Mouse (Mus musculus) CH12.LX (cell line): ENCODE results near the gene Klri1. TPM values are rescaled to one million over a fixed set of nuclear protein-coding genes. Genes with fewer than 3 reads are reported as not detected.

Experiments
- DNase-seq: peaks from one replicate; pipeline ENCODE4 v3.0.0-alpha.2; 2013; ENCODE audit errors: extremely low read depth
- H3K27ac ChIP-seq: 2 replicates; pipeline ENCODE4 v1.5.1; 2012; ENCODE audit warnings: low read depth, mild to moderate bottlenecking, control low read depth, moderate library complexity; ENCODE audit not compliant: insufficient read depth
- H3K27me3 ChIP-seq: replicated peaks from 2 replicates; pipeline ENCODE3; 2012; ENCODE audit warnings: inconsistent platforms
- H3K36me3 ChIP-seq, 2 experiments: replicated peaks in 1 of 2; 2 replicates each; pipeline versions ENCODE3 to v1.6.1; 2012; ENCODE audit warnings: inconsistent platforms in 1 of 2, low read length in 1 of 2, mild to moderate bottlenecking in 1 of 2, mixed read lengths in 1 of 2, moderate library complexity in 1 of 2; ENCODE audit not compliant: control insufficient read depth in 1 of 2, insufficient read depth in 1 of 2
- H3K4me1 ChIP-seq, 2 experiments: 2 replicates each; pipeline ENCODE4 v1.6.1; 2012; ENCODE audit warnings: inconsistent platforms in 1 of 2, moderate library complexity in 1 of 2; ENCODE audit not compliant: insufficient read depth in 2 of 2, control insufficient read depth in 1 of 2
- H3K4me2 ChIP-seq: 2 replicates; pipeline ENCODE4 v1.6.1; 2012; ENCODE audit warnings: low read depth, mild to moderate bottlenecking, control low read depth; ENCODE audit not compliant: poor library complexity, insufficient read depth, severe bottlenecking
- H3K4me3 ChIP-seq, 3 experiments: fragments of 150-350 bp in 1 of 3; sonication (generic) in 1 of 3; replicated peaks in 1 of 3; 2 replicates each; pipeline versions ENCODE3 to v1.5.1; 2011 to 2012; ENCODE audit warnings: low read depth in 2 of 3, low read length in 2 of 3, mild to moderate bottlenecking in 2 of 3, moderate library complexity in 2 of 3, control low read depth in 1 of 3, improper control_type of control experiment in 1 of 3, inconsistent platforms in 1 of 3, mixed read lengths in 1 of 3; ENCODE audit not compliant: poor library complexity in 1 of 3
- H3K79me2 ChIP-seq: replicated peaks from 2 replicates; pipeline ENCODE4 v1.6.1; 2012; ENCODE audit warnings: mild to moderate bottlenecking, moderate library complexity; ENCODE audit not compliant: control insufficient read depth, poor library complexity, insufficient read depth, severe bottlenecking; ENCODE audit errors: extremely low read depth
- H3K9ac ChIP-seq: 2 replicates; pipeline ENCODE4 v1.6.1; 2012; ENCODE audit warnings: low read depth, mild to moderate bottlenecking, control low read depth, moderate library complexity; ENCODE audit not compliant: insufficient read depth
- H3K9me3 ChIP-seq: replicated peaks from 2 replicates; pipeline ENCODE3; 2012; ENCODE audit warnings: low read length, inconsistent platforms, mixed read lengths
- CHD1 ChIP-seq: IDR thresholded peaks from 2 replicates; pipeline ENCODE4 v1.6.1; 2012; ENCODE audit warnings: low read depth, low read length, improper control_type of control experiment, inconsistent platforms
- CHD2 ChIP-seq: IDR thresholded peaks from 2 replicates; pipeline ENCODE4 v1.6.1; 2011; ENCODE audit warnings: low read length, improper control_type of control experiment
- CTCF ChIP-seq, 2 experiments: IDR thresholded peaks in 1 of 2; conservative IDR thresholded peaks in 1 of 2; 2 replicates each; pipeline ENCODE4 v1.5.1; 2011 to 2012; ENCODE audit warnings: low read depth in 2 of 2, low read length in 2 of 2, improper control_type of control experiment in 1 of 2, inconsistent platforms in 1 of 2, mild to moderate bottlenecking in 1 of 2, moderate library complexity in 1 of 2
- E2F4 ChIP-seq: IDR thresholded peaks from 2 replicates; pipeline ENCODE4 v1.6.1; 2011; ENCODE audit warnings: low read depth, low read length, improper control_type of control experiment; ENCODE audit not compliant: insufficient replicate concordance
- EP300 ChIP-seq: IDR thresholded peaks from 2 replicates; pipeline ENCODE4 v1.6.1; 2011; ENCODE audit warnings: low read length, improper control_type of control experiment
- GABPA ChIP-seq: IDR thresholded peaks from 2 replicates; pipeline ENCODE4 v1.6.1; 2012; ENCODE audit warnings: low read depth, low read length, improper control_type of control experiment, inconsistent platforms; ENCODE audit not compliant: insufficient replicate concordance
- MAFK ChIP-seq: IDR thresholded peaks from 2 replicates; pipeline ENCODE4 v1.6.1; 2011; ENCODE audit warnings: low read length, improper control_type of control experiment; ENCODE audit not compliant: insufficient replicate concordance
- MAZ ChIP-seq: IDR thresholded peaks from 2 replicates; pipeline ENCODE4 v1.6.1; 2012; ENCODE audit warnings: low read depth, mild to moderate bottlenecking, inconsistent platforms, low read length, improper control_type of control experiment, moderate library complexity
- MXI1 ChIP-seq: IDR thresholded peaks from 2 replicates; pipeline ENCODE4 v1.6.1; 2011; ENCODE audit warnings: mild to moderate bottlenecking, low read depth, low read length, improper control_type of control experiment
- NELFE ChIP-seq: IDR thresholded peaks from 2 replicates; pipeline ENCODE4 v1.6.1; 2011; ENCODE audit warnings: low read depth, low read length, improper control_type of control experiment
- PAX5 ChIP-seq: IDR thresholded peaks from 2 replicates; pipeline ENCODE4 v1.6.1; 2012; ENCODE audit warnings: low read length, inconsistent platforms, mixed read lengths
- RAD21 ChIP-seq: IDR thresholded peaks from 2 replicates; pipeline ENCODE4 v1.6.1; 2011; ENCODE audit warnings: low read depth, mild to moderate bottlenecking, low read length, improper control_type of control experiment, moderate library complexity
- RCOR1 ChIP-seq: conservative IDR thresholded peaks from 2 replicates; pipeline ENCODE4 v1.6.1; 2012; ENCODE audit warnings: low read depth, mild to moderate bottlenecking, inconsistent platforms, low read length, improper control_type of control experiment
- SIN3A ChIP-seq: IDR thresholded peaks from 2 replicates; pipeline ENCODE4 v1.6.1; 2012; ENCODE audit warnings: low read length, improper control_type of control experiment, inconsistent platforms
- TCF12 ChIP-seq: IDR thresholded peaks from 2 replicates; pipeline ENCODE4 v1.6.1; 2014; ENCODE audit warnings: low read depth, mild to moderate bottlenecking, inconsistent platforms, low read length, improper control_type of control experiment
- USF1 ChIP-seq: IDR thresholded peaks from 2 replicates; pipeline ENCODE4 v1.6.1; 2014; ENCODE audit warnings: low read depth, mild to moderate bottlenecking, inconsistent platforms, low read length, improper control_type of control experiment
- dilution Hi-C: fragments of 300-500 bp; cut with MboI; formaldehyde crosslinking; loops from 2 replicates; pipeline ENCODE4 v1.14.3; 2020; ENCODE audit warnings: low sequenced_read_pairs; ENCODE audit not compliant: extremely low pct_unique_long_range_greater_than_20kb, extremely low pct_ligation_motif_present
- in situ Hi-C: fragments of 300-500 bp; cut with MboI; formaldehyde crosslinking; loops from 3 replicates; pipeline ENCODE4 v1.14.3; 2019; ENCODE audit warnings: low sequenced_read_pairs, low pct_ligation_motif_present, low pct_unique_long_range_greater_than_20kb, mixed read lengths
- polyA plus RNA-seq: library from polyadenylated mRNA; unstranded; fragments of >175 nt; gene quantifications from 2 replicates; pipeline ENCODE4 v1.2.1, GENCODE M21; 2012; ENCODE audit warnings: low read depth; ENCODE audit not compliant: insufficient read length
- total RNA-seq, 2 experiments: library from RNA; depleted of rRNA; stranded (reverse); fragments of 300-350 nt in 1 of 2; fragments of >200 nt in 1 of 2; gene quantifications; 2 replicates each; pipeline ENCODE4 v1.2.3; 2012 to 2014

Gene Klri1
- total and polyA plus RNA-seq, 3 experiments: not detected

- Histone ChIP-seq H3K27ac (no peak overlapping the region), H3K4me3 (no peak overlapping the region), H3K4me1 (peaks cover 0 to 8% of the 10 kb centered on the region in 2 experiments; a peak in 1 of 4 replicates), H3K4me2 (no peak overlapping the region), H3K9me3 (no peaks in the 10 kb centered on the region), H3K27me3 (no peaks in the 10 kb centered on the region), H3K79me2 (no peaks in the 10 kb centered on the region), H3K36me3 (no peaks in the 10 kb centered on the region), H3K9ac (no peak overlapping the region)
- in situ Hi-C loops (no loop called here), dilution Hi-C loops (no loop called here)
- DNase-seq: peak; percentile 59
- TF ChIP-seq PAX5: no peak
- TF ChIP-seq EP300: peak; percentile 47
Measured at GRCm38 (mm10) chr6:129747016-129747653, 30.2 kb upstream of the Klri1 start.

- no peak overlapping the region for H3K27ac ChIP-seq
- H3K4me3 ChIP-seq: no peak overlapping the region
- no peaks in the 10 kb centered on the region for H3K79me2 ChIP-seq
- H3K9me3 ChIP-seq: no peaks in the 10 kb centered on the region
- TF ChIP-seq E2F4 (no peak), MAZ (no peak), CHD1 (no peak), CTCF (conservative IDR thresholded peaks at IDR 0.05 in 1 of 2, IDR thresholded peaks at IDR 0.05 in 1 of 2; ENCODE audit: low read depth in 2 of 2, low read length in 2 of 2) (peak in 1 of 2 experiments; percentile 46; a peak in 2 of 4 replicates), CHD2 (no peak), RCOR1 (no peak), GABPA (no peak), MAFK (no peak), SIN3A (no peak), TCF12 (no peak), RAD21 (peak; percentile 5), NELFE (no peak), MXI1 (no peak), USF1 (no peak)
- dilution Hi-C loops (no loop called here), in situ Hi-C loops (no loop called here)
- DNase-seq: no peak
- H3K4me1 ChIP-seq: peaks cover 0 to 8% of the 10 kb centered on the region in 2 experiments; a peak in 1 of 4 replicates
- no peak overlapping the region for H3K9ac ChIP-seq
- H3K27me3 ChIP-seq: no peaks in the 10 kb centered on the region
- no peaks in the 10 kb centered on the region for H3K36me3 ChIP-seq
- no peak overlapping the region for H3K4me2 ChIP-seq
Measured at GRCm38 (mm10) chr6:129746151-129746550, 29.2 kb upstream of the Klri1 start.
